Mouse (Mus musculus): ENCODE measurements around the gene Mien1. TPM values are rescaled to one million over a fixed set of nuclear protein-coding genes. Genes with fewer than 3 reads are reported as not detected.

Mien1 gene
- polyA plus RNA-seq, 1 experiment = 197 TPM

- TF ChIP-seq CTCF (IDR thresholded peaks at IDR 0.05; ENCODE audit: extremely low read depth, insufficient read depth, low read length) (no peak), POLR2A (IDR thresholded peaks at IDR 0.05; ENCODE audit: extremely low read depth, insufficient read depth, low read length) (no peak)
- Histone ChIP-seq H3K4me3 (ENCODE audit: insufficient read depth, low read length) (no peak overlapping the region), H3K4me1 (ENCODE audit: control insufficient read depth, insufficient read depth, low read length) (no peaks in the 10 kb centered on the region; the same call in 1 of the 2 replicates), H3K27ac (ENCODE audit: insufficient read depth, low read length) (no peak overlapping the region)
Measured at GRCm38 (mm10) chr11:98476434-98476807, 37.6 kb upstream of the Mien1 start.

GRCm38 (mm10) chr11:98475630-98476433, 37.0 kb upstream of the Mien1 start:
- no peaks in the 10 kb centered on the region; the same call in 1 of the 2 replicates for H3K4me1 ChIP-seq (ENCODE audit: control insufficient read depth, insufficient read depth, low read length)
- no peak overlapping the region for H3K4me3 ChIP-seq (ENCODE audit: insufficient read depth, low read length)
- H3K27ac ChIP-seq (ENCODE audit: insufficient read depth, low read length) = no peak overlapping the region
- no peak for TF ChIP-seq POLR2A (IDR thresholded peaks at IDR 0.05; ENCODE audit: extremely low read depth, insufficient read depth, low read length)
- TF ChIP-seq CTCF (IDR thresholded peaks at IDR 0.05; ENCODE audit: extremely low read depth, insufficient read depth, low read length) = no peak

GRCm38 (mm10) chr11:98474967-98475366, 36.2 kb upstream of the Mien1 start:
- TF ChIP-seq POLR2A (IDR thresholded peaks at IDR 0.05; ENCODE audit: extremely low read depth, insufficient read depth, low read length) (no peak), CTCF (IDR thresholded peaks at IDR 0.05; ENCODE audit: extremely low read depth, insufficient read depth, low read length) (no peak)
- Histone ChIP-seq H3K27ac (ENCODE audit: insufficient read depth, low read length) (no peak overlapping the region), H3K4me3 (ENCODE audit: insufficient read depth, low read length) (no peak overlapping the region), H3K4me1 (ENCODE audit: control insufficient read depth, insufficient read depth, low read length) (no peaks in the 10 kb centered on the region; the same call in 1 of the 2 replicates)

GRCm38 (mm10) chr11:98473916-98474479, 35.2 kb upstream of the Mien1 start:
- no peak for TF ChIP-seq CTCF (IDR thresholded peaks at IDR 0.05; ENCODE audit: extremely low read depth, insufficient read depth, low read length)
- no peak for TF ChIP-seq POLR2A (IDR thresholded peaks at IDR 0.05; ENCODE audit: extremely low read depth, insufficient read depth, low read length)
- Histone ChIP-seq H3K4me3 (ENCODE audit: insufficient read depth, low read length) (no peak overlapping the region), H3K27ac (ENCODE audit: insufficient read depth, low read length) (no peak overlapping the region), H3K4me1 (ENCODE audit: control insufficient read depth, insufficient read depth, low read length) (no peaks in the 10 kb centered on the region; the same call in 1 of the 2 replicates)

GRCm38 (mm10) chr11:98472696-98473095, 33.9 kb upstream of the Mien1 start:
- Histone ChIP-seq H3K4me1 (ENCODE audit: control insufficient read depth, insufficient read depth, low read length) (no peaks in the 10 kb centered on the region; the same call in 1 of the 2 replicates), H3K4me3 (ENCODE audit: insufficient read depth, low read length) (no peak overlapping the region), H3K27ac (ENCODE audit: insufficient read depth, low read length) (no peak overlapping the region)
- TF ChIP-seq CTCF (IDR thresholded peaks at IDR 0.05; ENCODE audit: extremely low read depth, insufficient read depth, low read length) = no peak
- TF ChIP-seq POLR2A (IDR thresholded peaks at IDR 0.05; ENCODE audit: extremely low read depth, insufficient read depth, low read length) = no peak

- no peaks in the 10 kb centered on the region; the same call in 1 of the 2 replicates for H3K4me1 ChIP-seq (ENCODE audit: control insufficient read depth, insufficient read depth, low read length)
- TF ChIP-seq CTCF (IDR thresholded peaks at IDR 0.05; ENCODE audit: extremely low read depth, insufficient read depth, low read length) (no peak), POLR2A (IDR thresholded peaks at IDR 0.05; ENCODE audit: extremely low read depth, insufficient read depth, low read length) (no peak)
- no peak overlapping the region for H3K27ac ChIP-seq (ENCODE audit: insufficient read depth, low read length)
- H3K4me3 ChIP-seq (ENCODE audit: insufficient read depth, low read length) = no peak overlapping the region
Measured at GRCm38 (mm10) chr11:98470795-98471194, 32.0 kb upstream of the Mien1 start.

GRCm38 (mm10) chr11:98469761-98470714, 31.2 kb upstream of the Mien1 start:
- Histone ChIP-seq H3K27ac (ENCODE audit: insufficient read depth, low read length) (no peak overlapping the region), H3K4me3 (ENCODE audit: insufficient read depth, low read length) (no peak overlapping the region), H3K4me1 (ENCODE audit: control insufficient read depth, insufficient read depth, low read length) (no peaks in the 10 kb centered on the region; the same call in 1 of the 2 replicates)
- TF ChIP-seq CTCF (IDR thresholded peaks at IDR 0.05; ENCODE audit: extremely low read depth, insufficient read depth, low read length) (no peak), POLR2A (IDR thresholded peaks at IDR 0.05; ENCODE audit: extremely low read depth, insufficient read depth, low read length) (no peak)

- no peak overlapping the region for H3K4me3 ChIP-seq (ENCODE audit: insufficient read depth, low read length)
- TF ChIP-seq CTCF (IDR thresholded peaks at IDR 0.05; ENCODE audit: extremely low read depth, insufficient read depth, low read length) (no peak), POLR2A (IDR thresholded peaks at IDR 0.05; ENCODE audit: extremely low read depth, insufficient read depth, low read length) (no peak)
- no peaks in the 10 kb centered on the region for H3K4me1 ChIP-seq (ENCODE audit: control insufficient read depth, insufficient read depth, low read length)
- H3K27ac ChIP-seq (ENCODE audit: insufficient read depth, low read length) = no peak overlapping the region
Measured at GRCm38 (mm10) chr11:98464516-98464915, 25.7 kb upstream of the Mien1 start.

- no peak overlapping the region for H3K27ac ChIP-seq (ENCODE audit: insufficient read depth, low read length)
- H3K4me1 ChIP-seq (ENCODE audit: control insufficient read depth, insufficient read depth, low read length) = no peaks in the 10 kb centered on the region
- H3K4me3 ChIP-seq (ENCODE audit: insufficient read depth, low read length) = no peak overlapping the region
- TF ChIP-seq POLR2A (IDR thresholded peaks at IDR 0.05; ENCODE audit: extremely low read depth, insufficient read depth, low read length) (no peak), CTCF (IDR thresholded peaks at IDR 0.05; ENCODE audit: extremely low read depth, insufficient read depth, low read length) (no peak)
Measured at GRCm38 (mm10) chr11:98463911-98464310, 25.1 kb upstream of the Mien1 start.
